Mouse (Mus musculus) lung, postnatal 4 days (tissue): ENCODE results near the gene Elf5.

Experiments
- DNase-seq, 2 experiments: peaks; one replicate each; pipeline ENCODE4 v3.0.0; 2021

The Elf5 gene

GRCm38 (mm10) chr2:103477456-103477855 is 66.0 kb downstream of the Elf5 start:
- no peak for DNase-seq

GRCm38 (mm10) chr2:103478326-103478725 is 66.8 kb downstream of the Elf5 start:
- no peak for DNase-seq

- no peak for DNase-seq
Measured at GRCm38 (mm10) chr2:103480240-103480639, 68.8 kb downstream of the Elf5 start.

GRCm38 (mm10) chr2:103480871-103481270 is 69.4 kb downstream of the Elf5 start:
- no peak for DNase-seq

- no peak for DNase-seq
Measured at GRCm38 (mm10) chr2:103481314-103482231, 70.1 kb downstream of the Elf5 start.

GRCm38 (mm10) chr2:103483289-103483985 is 71.9 kb downstream of the Elf5 start:
- no peak for DNase-seq

- DNase-seq, result no peak
Measured at GRCm38 (mm10) chr2:103483986-103484520, 72.6 kb downstream of the Elf5 start.

- peak; percentile 97 to 98 for DNase-seq
Measured at GRCm38 (mm10) chr2:103484617-103485401, 73.3 kb downstream of the Elf5 start, which contains the start of gene Cat. Gene Cat (minus strand): TSS chr2:103485160.

GRCm38 (mm10) chr2:103492526-103492925 is 81.0 kb downstream of the Elf5 start:
- DNase-seq, result no peak

GRCm38 (mm10) chr2:103493827-103494226 is 82.3 kb downstream of the Elf5 start:
- no peak for DNase-seq

GRCm38 (mm10) chr2:103495633-103496418 is 84.3 kb downstream of the Elf5 start:
- DNase-seq, result no peak
